44 mouse cellular contexts compared by ENCODE assay signal in genomic region chr8:71545053-71545452, GRCm38 (mm10). TPM values are rescaled to one million over a fixed set of nuclear protein-coding genes. Genes with fewer than 3 reads are reported as not detected.
"Had no signal": no experiment of that assay in that cellular context is flagged by ENCODE, and none has a peak within 500 bp of the region (broad histone marks: within the 10 kb centered on the region; RNA-seq: fewer than 3 reads in every experiment).

No protein-coding gene starts in this region.

- H3K27me3 ChIP-seq: limb, embryonic 12.5 days; limb, embryonic 15.5 days; liver, embryonic 13.5 days; liver, embryonic 15.5 days; lung, embryonic 15.5 days; midbrain, embryonic 12.5 days; midbrain, embryonic 15.5 days; neural tube, embryonic 12.5 days had no signal

- H3K4me3 ChIP-seq: left cerebral cortex, adult 2 months; limb, embryonic 10.5 days; limb, embryonic 12.5 days; limb, embryonic 13.5 days; limb, embryonic 15.5 days; liver, embryonic 12.5 days; liver, embryonic 13.5 days; liver, embryonic 15.5 days; lung, embryonic 15.5 days; midbrain, embryonic 10.5 days; midbrain, embryonic 12.5 days; midbrain, embryonic 13.5 days; midbrain, embryonic 15.5 days; myocyte; neural tube, embryonic 12.5 days had no signal

- H3K9me3 ChIP-seq: limb, embryonic 10.5 days; limb, embryonic 12.5 days; limb, embryonic 13.5 days; limb, embryonic 15.5 days; liver, embryonic 12.5 days; liver, embryonic 13.5 days; liver, embryonic 15.5 days; lung, embryonic 15.5 days; midbrain, embryonic 10.5 days; midbrain, embryonic 12.5 days; midbrain, embryonic 13.5 days; midbrain, embryonic 15.5 days; neural tube, embryonic 12.5 days had no signal

- DNase-seq: left cerebral cortex, postnatal 4 days; liver; liver, embryonic 13.5 days; liver, postnatal 0 days; lung, adult 18-20 months; lung, adult 2 months; lung, embryonic 14.5 days; lung, postnatal 10 days; lung, postnatal 14 days; lung, postnatal 36 days; lung, postnatal 4 days; midbrain, embryonic 14.5 days had no signal

- ATAC-seq: liver, embryonic 12.5 days; liver, postnatal 0 days; lung, postnatal 0 days; midbrain, embryonic 13.5 days; midbrain, embryonic 15.5 days; midbrain, embryonic 16.5 days had no signal

RNA-seq across cellular contexts. Expression of gene Tmem221, which starts 13.6 kb away (rescaled TPM):
- total RNA-seq: left cerebral cortex, adult 2 months; left cerebral cortex, postnatal 10 days; left cerebral cortex, postnatal 36 days; left cerebral cortex, postnatal 4 days; megakaryocyte progenitor cell, adult 5-6 weeks; megakaryocyte-erythroid progenitor cell, adult 5-6 weeks; monocyte, adult 5-6 weeks had no signal
- polyA plus RNA-seq: midbrain, embryonic 13.5 days; midbrain, embryonic 14.5 days; midbrain, embryonic 16.5 days; midbrain, postnatal 0 days; neural tube, embryonic 11.5 days had no signal

RNA-seq across cellular contexts. Expression of gene Ccdc194, which starts 19.5 kb away (rescaled TPM):
- total RNA-seq: left cerebral cortex, adult 2 months; left cerebral cortex, adult 8-10 months; left cerebral cortex, postnatal 10 days; left cerebral cortex, postnatal 14 days; left cerebral cortex, postnatal 25 days; left cerebral cortex, postnatal 36 days; left cerebral cortex, postnatal 4 days; liver, adult 2 months; megakaryocyte-erythroid progenitor cell, adult 5-6 weeks; monocyte, adult 5-6 weeks had no signal
- polyA plus RNA-seq: liver, adult 2 months; liver, postnatal 0 days; macrophage; midbrain, embryonic 14.5 days; midbrain, embryonic 16.5 days; midbrain, postnatal 0 days had no signal

RNA-seq across cellular contexts. Expression of gene Nxnl1, which starts 21.3 kb away (rescaled TPM):
- total RNA-seq: left cerebral cortex, postnatal 10 days; left cerebral cortex, postnatal 4 days; liver, adult 2 months; megakaryocyte progenitor cell, adult 5-6 weeks; megakaryocyte-erythroid progenitor cell, adult 5-6 weeks; monocyte, adult 5-6 weeks had no signal
- polyA plus RNA-seq: limb, embryonic 10.5 days; limb, embryonic 11.5 days; limb, embryonic 12.5 days; limb, embryonic 13.5 days; limb, embryonic 14.5 days; liver, adult 2 months; liver, embryonic 15.5 days; liver, embryonic 16.5 days; lung, adult 2 months; lung, embryonic 15.5 days; macrophage; midbrain, embryonic 10.5 days; midbrain, embryonic 11.5 days; midbrain, embryonic 12.5 days; midbrain, embryonic 13.5 days; midbrain, embryonic 14.5 days; midbrain, embryonic 15.5 days; midbrain, embryonic 16.5 days; neural tube, embryonic 11.5 days; neural tube, embryonic 12.5 days had no signal
